Mouse (Mus musculus): ENCODE results near the gene Olfr340. TPM values are rescaled to one million over a fixed set of nuclear protein-coding genes. Genes with fewer than 3 reads are reported as not detected.
"Not testable (repeated sequence)": the region's sequence is repeated elsewhere in the genome, so short reads cannot be mapped to it uniquely, and the experiment has no call there.

The Olfr340 gene
- total RNA-seq (2021): not detected

- DNase-seq: no peak
Measured at GRCm38 (mm10) chr2:36452287-36452686, at the start of gene Olfr340. TSS of gene Olfr340 (plus strand) at chr2:36452587.

- not testable (repeated sequence) for DNase-seq
Measured at GRCm38 (mm10) chr2:36415174-36415573, 37.2 kb upstream of the Olfr340 start.

GRCm38 (mm10) chr2:36415591-36415990, 36.8 kb upstream of the Olfr340 start:
- DNase-seq: not testable (repeated sequence)

GRCm38 (mm10) chr2:36418647-36419046, 33.7 kb upstream of the Olfr340 start, which contains the start of gene Olfr339:
TSS of gene Olfr339 (plus strand) at chr2:36418947.
- DNase-seq: no peak

- DNase-seq: no peak
Measured at GRCm38 (mm10) chr2:36473634-36474033, 21.2 kb downstream of the Olfr340 start.

- DNase-seq: no peak
Measured at GRCm38 (mm10) chr2:36482368-36482767, 30.0 kb downstream of the Olfr340 start, which contains the start of gene Olfr341. TSS of gene Olfr341 (minus strand) at chr2:36482468.

Other genes with a start within 250 kb of the Olfr340 start
- gene Ptgs1, start 222.2 kb upstream of the Olfr340 start, total RNA-seq (2021): 10 to 100 TPM; 16.1 to 16.9 TPM
- gene Olfr338, start 79.1 kb upstream of the Olfr340 start, total RNA-seq (2021): under 1 TPM in 1 of 2 experiments, not detected in 1; 0.08 TPM
- not detected for gene Olfr339, start 33.6 kb upstream of the Olfr340 start, total RNA-seq (2021)
- gene Olfr341, start 29.9 kb downstream of the Olfr340 start, total RNA-seq (2021): not detected
- gene Olfr342, start 72.4 kb downstream of the Olfr340 start, total RNA-seq (2021): not detected
- under 1 TPM in 1 of 2 experiments, not detected in 1; 0.07 TPM for gene Olfr344, start 114.1 kb downstream of the Olfr340 start, total RNA-seq (2021)
- not detected for gene Olfr345, start 187.5 kb downstream of the Olfr340 start, total RNA-seq (2021)
- not detected for gene Olfr346, start 233.2 kb downstream of the Olfr340 start, total RNA-seq (2021)

Data from layer of hippocampus, postnatal 36 days (tissue).